Mouse (Mus musculus) small intestine, adult 2 months (tissue): Measurements from ENCODE around the gene Clca4b. TPM values are rescaled to one million over a fixed set of nuclear protein-coding genes. Genes with fewer than 3 reads are reported as not detected.
"Not testable (repeated sequence)": the region's sequence is repeated elsewhere in the genome, so short reads cannot be mapped to it uniquely, and the experiment has no call there.

ENCODE experiments used
- H3K27ac ChIP-seq: fragments of 200-500 bp; 2 replicates; pipeline ENCODE4 v1.5.1; 2012; ENCODE audit warnings: low read depth, low read length, control low read depth, inconsistent platforms; ENCODE audit not compliant: insufficient read depth
- H3K27me3 ChIP-seq: fragments of 200-500 bp; 2 replicates; pipeline ENCODE4 v1.6.1; 2012; ENCODE audit warnings: mild to moderate bottlenecking, moderate library complexity, low read length, inconsistent platforms; ENCODE audit not compliant: control insufficient read depth, insufficient read depth
- H3K36me3 ChIP-seq: fragments of 200-500 bp; 2 replicates; pipeline ENCODE4 v1.6.1; 2012; ENCODE audit warnings: mild to moderate bottlenecking, low read length, control low read depth, inconsistent platforms; ENCODE audit not compliant: control insufficient read depth, insufficient read depth
- H3K4me1 ChIP-seq: fragments of 200-500 bp; 2 replicates; pipeline ENCODE4 v1.6.1; 2012; ENCODE audit warnings: low read length, inconsistent platforms, mixed read lengths; ENCODE audit not compliant: control insufficient read depth, insufficient read depth, insufficient read length
- H3K4me3 ChIP-seq: fragments of 200-500 bp; 2 replicates; pipeline ENCODE4 v1.5.1; 2012; ENCODE audit warnings: low read depth, mild to moderate bottlenecking, control low read depth, inconsistent platforms, low read length, moderate library complexity
- CTCF ChIP-seq: fragments of 200-500 bp; IDR thresholded peaks from 2 replicates; pipeline ENCODE4 v1.5.1; 2012; ENCODE audit warnings: low read depth, mild to moderate bottlenecking, control low read depth, inconsistent platforms, low read length, moderate library complexity, mixed read lengths; ENCODE audit not compliant: insufficient replicate concordance, insufficient read length; ENCODE audit errors: extremely low read depth
- POLR2A ChIP-seq: fragments of 200-500 bp; IDR thresholded peaks from 2 replicates; pipeline ENCODE4 v1.6.1; 2012; ENCODE audit warnings: low read depth, mild to moderate bottlenecking, control low read depth, inconsistent platforms, low read length, moderate library complexity
- WGBS: fragments of 180-500 bp; shearing (Covaris S2); methylation state at CpG from one replicate; pipeline ENCODE4 v1.1.7; 2018; 5-methylcytosine and 5-hydroxymethylcytosine counted together
- polyA plus RNA-seq: library from polyadenylated mRNA; depleted of rRNA; stranded (reverse); fragments of >200 nt; gene quantifications from 2 replicates; pipeline ENCODE4 v1.2.3, GENCODE M21; 2012; rRNA removed

Gene Clca4b
- polyA plus RNA-seq, 1 experiment, result 199 TPM

- no peak for TF ChIP-seq CTCF
- no peak for TF ChIP-seq POLR2A
- H3K27ac ChIP-seq, result no peak overlapping the region
- H3K4me3 ChIP-seq, result no peak overlapping the region
- H3K36me3 ChIP-seq, result no peaks in the 10 kb centered on the region
- H3K27me3 ChIP-seq, result no peaks in the 10 kb centered on the region
- no peaks in the 10 kb centered on the region for H3K4me1 ChIP-seq
Observed at GRCm38 (mm10) chr3:144886957-144887356, 45.4 kb downstream of the Clca4b start.

GRCm38 (mm10) chr3:144872012-144872411 is 60.3 kb downstream of the Clca4b start:
- not testable (repeated sequence) for H3K36me3 ChIP-seq, H3K27me3 ChIP-seq, H3K4me1 ChIP-seq, H3K27ac ChIP-seq, H3K4me3 ChIP-seq
- 70% methylated on average over 4 of the region's 4 CpGs for WGBS

Other genes starting within 250 kb of the Clca4b start
- 9.2 and 21.5 TPM in 2 replicates for gene Sh3glb1, start 212.2 kb downstream of the Clca4b start, polyA plus RNA-seq
- gene Clca3a1, start 171.6 kb downstream of the Clca4b start, polyA plus RNA-seq, result 0.88 and 4.2 TPM in 2 replicates
- gene Clca3a2, start 113.0 kb downstream of the Clca4b start, polyA plus RNA-seq, result 2.4 and 4.4 TPM in 2 replicates
- 20.7 and 44.3 TPM in 2 replicates for gene Clca3b, start 83.2 kb downstream of the Clca4b start, polyA plus RNA-seq
- 8.9 and 175 TPM in 2 replicates for gene Clca4a, start 42.5 kb upstream of the Clca4b start, polyA plus RNA-seq
- gene Clca1, start 100.2 kb upstream of the Clca4b start, polyA plus RNA-seq, result 108 and 251 TPM in 2 replicates
- 0.03 and 0.11 TPM in 2 replicates for gene Clca2, start 166.9 kb upstream of the Clca4b start, polyA plus RNA-seq
- gene Odf2l, start 186.1 kb upstream of the Clca4b start, polyA plus RNA-seq, result 0.62 and 0.74 TPM in 2 replicates